In the genomic region with DNA sequence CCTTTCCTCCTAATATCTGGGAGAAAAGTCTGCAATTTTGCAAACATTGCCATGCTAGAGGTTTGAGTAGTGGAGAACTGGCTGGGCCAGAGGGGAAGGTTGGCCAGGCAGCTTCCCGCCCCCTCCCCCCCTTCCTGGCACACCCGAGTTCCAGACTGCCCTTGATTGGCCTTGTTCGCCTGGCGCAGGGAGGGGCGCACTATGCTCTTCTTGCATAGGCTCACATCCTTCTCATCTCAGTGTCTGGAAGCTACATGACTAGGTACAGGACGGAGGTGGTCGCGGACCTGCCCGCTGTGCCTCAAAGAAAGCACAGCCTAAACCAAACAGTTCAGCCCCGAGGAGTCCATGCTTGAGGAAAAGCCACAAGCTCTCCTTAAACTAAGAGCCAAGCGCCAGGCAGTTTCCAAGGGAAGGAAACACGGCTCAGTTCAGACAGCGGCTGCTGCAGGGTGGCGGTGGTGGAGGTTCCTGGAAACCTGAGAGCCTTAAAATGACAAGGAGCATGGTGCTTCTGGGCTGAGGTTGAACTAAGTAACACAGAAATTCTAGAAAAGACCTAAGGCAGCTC, we compare ENCODE assay signal across 14 mouse cellular contexts. TPM values are rescaled to one million over a fixed set of nuclear protein-coding genes. Genes with fewer than 3 reads are reported as not detected.
DNase-seq lines count a peak whose midpoint lies in the region; ATAC-seq lines count a peak whose summit lies in the region.
"Had no signal": no experiment of that assay in that cellular context is flagged by ENCODE, and none has a peak within 500 bp of the region (broad histone marks: within the 10 kb centered on the region; RNA-seq: fewer than 3 reads in every experiment).

No protein-coding gene starts in this region.

- no peak for ATAC-seq in heart, embryonic 13.5 days (ENCODE audit: extremely low read depth, insufficient number of reproducible peaks, low FRiP score, low TSS enrichment)
- ATAC-seq in lung, embryonic 16.5 days (ENCODE audit: low read depth): peak; percentile 34; the same call in 1 of the 2 replicates
- 0 out of 2 replicates have a peak, but pooled peaks have one; percentile 46 for ATAC-seq in limb, embryonic 15.5 days (ENCODE audit: insufficient number of reproducible peaks, low FRiP score, low TSS enrichment, low read depth)
- ATAC-seq: forebrain, embryonic 13.5 days; inflammation-experienced regulatory T-cells, adult 6 months had no signal

- DNase-seq in heart, adult 8-10 months (ENCODE audit: low spot score): no peak
- DNase-seq in lung, postnatal 10 days: no peak
- peak; percentile 40 for DNase-seq in adrenal gland, postnatal 36 days
- DNase-seq in spleen, adult 18-20 months: no peak
- no peak for DNase-seq in thymus, adult 18-20 months
- DNase-seq: layer of hippocampus, adult 9-11 months; lung, postnatal 4 days had no signal

- 68% methylated on average over 14 of the region's 14 CpGs for WGBS in heart, embryonic 13.5 days
- 64% methylated on average over 14 of the region's 14 CpGs for WGBS in lung, embryonic 16.5 days
- WGBS in limb, embryonic 15.5 days: 74% methylated on average over 14 of the region's 14 CpGs

- H3K9me3 ChIP-seq in heart, embryonic 13.5 days: no peaks in the 10 kb centered on the region
- H3K9me3 ChIP-seq in lung, embryonic 16.5 days (ENCODE audit: control insufficient read depth, low read length): no peaks in the 10 kb centered on the region
- H3K9me3 ChIP-seq in limb, embryonic 15.5 days: no peaks in the 10 kb centered on the region
- H3K9me3 ChIP-seq: forebrain, embryonic 13.5 days had no signal

- no peak overlapping the region for H3K4me2 ChIP-seq in heart, embryonic 13.5 days
- H3K4me2 ChIP-seq in lung, embryonic 16.5 days (ENCODE audit: low read depth, low read length): no peak overlapping the region
- H3K4me2 ChIP-seq in limb, embryonic 15.5 days: no peak overlapping the region
- H3K4me2 ChIP-seq: forebrain, embryonic 13.5 days; liver, embryonic 11.5 days had no signal

- peaks cover 97% of the 10 kb centered on the region for H3K36me3 ChIP-seq in heart, embryonic 13.5 days
- H3K36me3 ChIP-seq in lung, embryonic 16.5 days (ENCODE audit: control insufficient read depth, insufficient read depth, low read length): peaks cover 31% of the 10 kb centered on the region
- H3K36me3 ChIP-seq in limb, embryonic 15.5 days: peaks cover 77% of the 10 kb centered on the region

- H3K4me1 ChIP-seq in heart, embryonic 13.5 days: peaks cover 24% of the 10 kb centered on the region
- H3K4me1 ChIP-seq in lung, embryonic 16.5 days (replicated peaks; ENCODE audit: control insufficient read depth, insufficient read depth, low read length): no peaks in the 10 kb centered on the region
- H3K4me1 ChIP-seq in limb, embryonic 15.5 days: peaks cover 24% of the 10 kb centered on the region

- 0 out of 2 replicates have a peak overlapping the region, but pooled peaks have one; percentile 14 for H3K9ac ChIP-seq in heart, embryonic 13.5 days
- H3K9ac ChIP-seq in lung, embryonic 16.5 days (ENCODE audit: low read length): no peak overlapping the region
- H3K9ac ChIP-seq in limb, embryonic 15.5 days: no peak overlapping the region
- H3K9ac ChIP-seq: forebrain, embryonic 13.5 days had no signal

- no peak overlapping the region for H3K4me3 ChIP-seq in heart, embryonic 13.5 days
- no peak overlapping the region for H3K4me3 ChIP-seq in lung, embryonic 16.5 days (ENCODE audit: low read length)
- H3K4me3 ChIP-seq in limb, embryonic 15.5 days: no peak overlapping the region
- H3K4me3 ChIP-seq: forebrain, embryonic 13.5 days had no signal

- no peak overlapping the region; the same call in 1 of the 2 replicates for H3K27ac ChIP-seq in heart, embryonic 13.5 days (replicated peaks)
- H3K27ac ChIP-seq in lung, embryonic 16.5 days (ENCODE audit: low read length): no peak overlapping the region
- peak overlapping the region; percentile 55 for H3K27ac ChIP-seq in limb, embryonic 15.5 days
- H3K27ac ChIP-seq: forebrain, embryonic 13.5 days had no signal

- no peaks in the 10 kb centered on the region for H3K27me3 ChIP-seq in heart, embryonic 13.5 days (replicated peaks)
- no peaks in the 10 kb centered on the region for H3K27me3 ChIP-seq in lung, embryonic 16.5 days (ENCODE audit: control insufficient read depth, insufficient read depth, low read depth, low read length)
- no peaks in the 10 kb centered on the region for H3K27me3 ChIP-seq in limb, embryonic 15.5 days
- H3K27me3 ChIP-seq: forebrain, embryonic 13.5 days had no signal

RNA-seq across cellular contexts. Expression of a gene that starts 30.3 kb away (rescaled TPM):
- 519 and 566 TPM in 2 replicates for polyA plus RNA-seq in heart, embryonic 13.5 days (2015; fragmentation: Nextera tagmentation; extraction: Ambion mirVana)
- total RNA-seq in heart, adult 8-10 months (2022): over 10,000 TPM; 20,391 to 21,800 (median 21,272) TPM
- 1.6 and 2.4 TPM in 2 replicates for polyA plus RNA-seq in lung, embryonic 16.5 days (2015; fragmentation: Nextera tagmentation; extraction: Ambion mirVana)
- total RNA-seq in adrenal gland, postnatal 36 days (2021): 1 to 10 TPM in 1 of 2 experiments, under 1 TPM in 1; 0.43 to 1.7 TPM
- 11.6 and 13.7 TPM in 2 replicates for polyA plus RNA-seq in limb, embryonic 15.5 days (2015; fragmentation: Nextera tagmentation; extraction: Ambion mirVana)
- total RNA-seq: CH12.LX had no signal
- polyA plus RNA-seq: forebrain, embryonic 13.5 days; inflammation-experienced regulatory T-cells, adult 6 months had no signal

RNA-seq across cellular contexts. Expression of a gene that starts 36.2 kb away (rescaled TPM):
- polyA plus RNA-seq in heart, embryonic 13.5 days (2015; fragmentation: Nextera tagmentation; extraction: Ambion mirVana): 0.06 and 0.15 TPM in 2 replicates
- total RNA-seq in heart, adult 8-10 months (2022): 1 to 10 TPM in 2 of 4 experiments, under 1 TPM in 2; 0.49 to 1.5 (median 1.0) TPM
- polyA plus RNA-seq in lung, embryonic 16.5 days (2015; fragmentation: Nextera tagmentation; extraction: Ambion mirVana): 0.06 TPM in 1 of 2 replicates, not detected in the other
- 10 to 100 TPM; 12.9 to 22.4 TPM for total RNA-seq in adrenal gland, postnatal 36 days (2021)
- 0.15 and 0.17 TPM in 2 replicates for polyA plus RNA-seq in limb, embryonic 15.5 days (2015; fragmentation: Nextera tagmentation; extraction: Ambion mirVana)
- total RNA-seq: CH12.LX had no signal
- polyA plus RNA-seq: forebrain, embryonic 13.5 days; liver, embryonic 11.5 days had no signal

Comparison
In these comparisons a context has a peak if more than half of its experiments do, and no peak if none do; other contexts are left out.
1. DNase-seq: peak in adrenal gland, postnatal 36 days (2 of 2); none in heart, adult 8-10 months (single experiment), lung, postnatal 10 days (single experiment), spleen, adult 18-20 months (0 of 2) and thymus, adult 18-20 months (0 of 2).
2. RNA of a gene that starts 30.3 kb away (polyA plus RNA-seq): 519 to 566 TPM in heart, embryonic 13.5 days; 11.6 to 13.7 TPM in limb, embryonic 15.5 days and 1.6 to 2.4 TPM in lung, embryonic 16.5 days; every median in the first group is over 10 times any median in the second.